Mouse (Mus musculus) liver, postnatal 0 days (tissue): Measurements from ENCODE around the gene Mest. TPM values are rescaled to one million over a fixed set of nuclear protein-coding genes. Genes with fewer than 3 reads are reported as not detected.
A peak's percentile ranks its signal among the peaks of the same experiment; 100 is the strongest.

Experiments used
- ATAC-seq: fragments of 200-750 bp; cut with Nextera tagmentation; 2 replicates; pipeline ENCODE4 v1.8.0; 2017; ENCODE audit warnings: mild to moderate bottlenecking, moderate library complexity
- DNase-seq: peaks from one replicate; pipeline ENCODE4 v3.0.0-alpha.2; 2016
- H3K27ac ChIP-seq: fragments of 300-500 bp; sonication (generic); 2 replicates; pipeline ENCODE4 v1.5.1; 2014; ENCODE audit warnings: antibody characterized with exemption, moderate library complexity, mild to moderate bottlenecking, low read depth
- H3K27me3 ChIP-seq: fragments of 300-500 bp; sonication (generic); 2 replicates; pipeline ENCODE4 v1.6.1; 2014; ENCODE audit warnings: low read length, control low read depth, mixed read lengths; ENCODE audit not compliant: insufficient read depth
- H3K36me3 ChIP-seq: fragments of 300-500 bp; sonication (generic); replicated peaks from 2 replicates; pipeline ENCODE4 v1.6.1; 2014; ENCODE audit warnings: mild to moderate bottlenecking, control low read depth, low read length, moderate library complexity, mixed read lengths; ENCODE audit not compliant: insufficient read depth
- H3K4me1 ChIP-seq: fragments of 300-500 bp; sonication (generic); 2 replicates; pipeline ENCODE4 v1.6.1; 2014; ENCODE audit warnings: antibody characterized with exemption, mild to moderate bottlenecking, control low read depth; ENCODE audit not compliant: insufficient read depth
- H3K4me2 ChIP-seq: fragments of 300-500 bp; sonication (generic); 2 replicates; pipeline ENCODE4 v1.6.1; 2014; ENCODE audit warnings: low read depth, mild to moderate bottlenecking, low read length, moderate library complexity, mixed read lengths
- H3K4me3 ChIP-seq: fragments of 300-500 bp; sonication (generic); 2 replicates; pipeline ENCODE4 v1.5.1; 2014; ENCODE audit warnings: low read depth, low read length
- H3K9ac ChIP-seq: fragments of 300-500 bp; sonication (generic); replicated peaks from 2 replicates; pipeline ENCODE4 v1.6.1; 2014; ENCODE audit warnings: mild to moderate bottlenecking, moderate library complexity
- H3K9me3 ChIP-seq: fragments of 300-500 bp; sonication (generic); 2 replicates; pipeline ENCODE4 v1.6.1; 2016; ENCODE audit warnings: mild to moderate bottlenecking, control low read depth, low read length, mixed read lengths
- CTCF ChIP-seq: sonication (generic); IDR thresholded peaks from 2 replicates; pipeline ENCODE4 v1.5.1; 2016; ENCODE audit warnings: antibody characterized with exemption, low read depth
- EP300 ChIP-seq: IDR thresholded peaks from 2 replicates; pipeline ENCODE4 v1.6.1; 2016; ENCODE audit warnings: antibody characterized with exemption, low read depth, mild to moderate bottlenecking
- WGBS: fragments of 180-500 bp; shearing (Covaris S2); extraction: QIAGEN DNeasy Blood & Tissue Kit; methylation state at CpG from one replicate; pipeline ENCODE4 v1.1.7; 2014; ENCODE audit not compliant: insufficient replicate concordance; 5-methylcytosine and 5-hydroxymethylcytosine counted together
- polyA plus RNA-seq: library from polyadenylated mRNA; unstranded; fragments of >200 nt; fragmentation: Nextera tagmentation; extraction: Ambion mirVana; gene quantifications from 2 replicates; pipeline ENCODE4 v1.2.1, GENCODE M21; 2015

Gene Mest
- polyA plus RNA-seq, 1 experiment from 2014 or later, result 117 TPM

DNA sequence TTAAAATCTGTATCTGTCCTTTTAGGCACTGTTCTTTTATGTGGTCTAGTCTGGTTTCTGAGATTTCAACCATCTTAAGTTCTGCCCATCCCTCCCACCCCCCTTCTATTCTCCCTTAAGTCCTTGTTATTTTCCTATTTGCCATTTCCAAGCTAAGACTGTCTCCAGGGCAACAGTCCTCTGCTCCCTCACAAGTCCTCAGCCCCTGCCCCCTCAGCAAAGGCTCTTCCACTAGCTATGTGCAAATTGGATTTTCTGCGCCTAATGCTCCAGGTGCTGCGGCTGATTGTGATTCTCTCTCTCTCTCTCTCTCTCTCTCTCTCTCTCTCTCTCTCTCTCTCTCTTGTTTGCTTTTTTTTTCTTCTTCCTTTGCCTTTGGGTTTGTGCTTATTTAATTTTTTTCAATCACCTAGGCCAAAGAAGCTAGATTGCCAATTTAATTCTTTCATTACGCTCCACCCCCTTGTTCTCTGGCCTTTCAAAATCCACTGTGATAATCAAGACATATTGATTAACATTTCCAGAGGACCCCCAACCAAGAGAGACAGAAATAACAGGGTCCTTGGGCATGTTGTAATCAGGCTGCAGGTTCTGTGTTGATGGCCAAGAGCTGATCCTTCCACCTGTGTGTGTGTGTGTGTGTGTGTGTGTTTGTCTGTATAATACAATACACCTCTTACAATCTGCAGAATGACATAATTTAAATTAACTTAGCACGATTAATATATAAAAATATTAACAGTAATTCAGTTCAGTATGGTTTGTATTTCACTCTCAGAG, 772 bp upstream of the Mest start:
- no peak overlapping the region for H3K27ac ChIP-seq
- no peaks in the 10 kb centered on the region for H3K9me3 ChIP-seq
- no peak overlapping the region for H3K4me2 ChIP-seq
- WGBS, result 71% methylated on average over 4 of the region's 4 CpGs
- H3K4me3 ChIP-seq, result no peak overlapping the region
- TF ChIP-seq CTCF, result no peak
- TF ChIP-seq EP300, result no peak
- DNase-seq (no peak), ATAC-seq (no peak)
- H3K27me3 ChIP-seq, result no peaks in the 10 kb centered on the region
- H3K9ac ChIP-seq, result no peak overlapping the region
- no peaks in the 10 kb centered on the region for H3K36me3 ChIP-seq
- H3K4me1 ChIP-seq, result no peaks in the 10 kb centered on the region

DNA sequence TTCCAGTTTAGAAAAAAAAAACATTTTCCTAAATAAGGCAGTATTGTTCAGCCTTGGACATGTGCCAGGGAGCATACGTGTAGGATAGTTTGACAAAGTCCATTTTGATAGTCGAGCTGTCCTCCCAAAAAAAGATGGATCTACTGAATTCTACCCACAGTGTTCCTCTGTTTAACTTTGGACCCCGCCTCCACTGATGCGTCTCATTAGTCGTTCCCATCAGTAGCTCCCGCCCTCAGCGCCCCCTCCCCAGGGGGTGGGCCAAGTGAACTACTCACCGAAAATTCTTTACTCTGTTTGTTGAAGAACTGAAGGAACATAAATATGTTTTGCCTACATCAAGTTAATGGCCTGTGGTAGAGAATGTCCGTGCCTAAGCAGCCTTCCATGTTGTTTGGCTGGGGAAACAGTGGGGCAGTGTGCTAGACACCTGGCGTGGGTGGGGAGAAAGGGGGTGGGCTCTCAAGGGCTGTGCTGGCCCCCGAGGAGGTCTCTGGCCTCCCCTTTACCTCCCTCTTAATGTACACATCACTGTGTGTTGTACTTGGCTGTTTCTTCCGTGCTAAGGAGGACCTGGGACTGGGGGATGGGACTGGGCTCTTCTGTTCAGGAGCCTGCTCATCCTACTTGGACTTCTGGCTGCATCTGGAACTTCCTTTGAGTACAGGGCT, 7.1 kb downstream of the Mest start:
- Histone ChIP-seq H3K9me3 (no peaks in the 10 kb centered on the region), H3K4me2 (no peak overlapping the region), H3K27me3 (peaks cover 24% of the 10 kb centered on the region), H3K27ac (no peak overlapping the region), H3K4me3 (no peak overlapping the region), H3K4me1 (0 out of 2 replicates have a peak, but pooled peaks cover 2% of the 10 kb centered on the region), H3K9ac (no peak overlapping the region), H3K36me3 (no peaks in the 10 kb centered on the region)
- WGBS, result 59% methylated on average over 12 of the region's 12 CpGs
- ATAC-seq, result no peak
- no peak for DNase-seq
- TF ChIP-seq EP300, result no peak

DNA sequence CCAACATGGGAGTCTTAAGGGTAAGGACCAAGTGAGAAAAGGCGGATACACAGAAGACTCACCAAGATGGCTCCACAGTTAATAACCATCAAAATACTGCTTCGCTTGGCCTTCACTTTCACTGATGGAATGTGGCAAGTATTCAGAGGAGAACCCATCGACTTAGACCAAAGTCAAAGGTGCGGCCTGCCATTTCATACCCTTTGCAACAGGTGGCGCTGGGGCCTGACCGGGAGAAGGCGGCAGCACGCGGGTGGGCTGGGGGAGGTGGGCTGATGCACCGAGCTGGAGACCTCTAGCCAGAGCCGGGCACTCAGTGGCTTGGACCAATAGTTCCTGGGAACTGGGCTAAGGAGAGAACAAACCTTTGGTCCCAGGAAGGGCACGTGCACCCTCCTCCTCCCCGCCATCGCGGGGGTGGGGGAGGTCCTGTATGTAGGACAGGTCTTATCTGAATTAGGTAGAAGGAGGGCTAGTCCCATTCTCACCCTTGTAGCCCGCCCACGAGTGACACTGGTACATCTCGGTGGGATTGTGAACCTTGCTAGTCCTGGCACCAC, 9.3 kb downstream of the Mest start:
- ATAC-seq (no peak), DNase-seq (no peak)
- no peaks in the 10 kb centered on the region for H3K36me3 ChIP-seq
- no peak overlapping the region for H3K4me2 ChIP-seq
- 54% methylated on average over 18 of the region's 18 CpGs for WGBS
- TF ChIP-seq EP300 (no peak), CTCF (no peak)
- no peak overlapping the region for H3K9ac ChIP-seq
- peaks cover 44% of the 10 kb centered on the region for H3K27me3 ChIP-seq
- peaks cover 4% of the 10 kb centered on the region for H3K9me3 ChIP-seq
- H3K4me3 ChIP-seq, result no peak overlapping the region
- 0 out of 2 replicates have a peak, but pooled peaks cover 3% of the 10 kb centered on the region for H3K4me1 ChIP-seq
- no peak overlapping the region for H3K27ac ChIP-seq

DNA sequence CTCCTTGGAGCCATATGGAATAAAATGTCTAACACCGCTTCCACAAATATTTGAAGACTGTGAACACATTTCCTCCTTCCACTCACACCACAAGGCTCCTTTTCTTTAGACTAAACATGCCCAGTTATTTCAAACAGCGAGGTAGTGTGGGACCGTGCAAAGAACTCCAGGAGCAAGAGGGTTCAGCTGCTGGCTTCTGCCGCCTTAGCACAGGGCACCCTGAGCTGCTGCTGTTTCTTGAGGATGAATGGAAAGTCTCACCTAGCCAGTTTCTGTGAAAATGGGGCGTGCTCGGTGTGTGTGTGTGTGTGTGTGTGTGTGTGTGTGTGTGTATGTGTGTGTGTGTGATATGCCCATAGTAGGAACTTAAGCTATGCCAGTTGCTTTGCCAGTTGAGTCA, 11.1 kb downstream of the Mest start:
- no peak for TF ChIP-seq CTCF
- TF ChIP-seq EP300, result no peak
- H3K9ac ChIP-seq, result no peak overlapping the region
- H3K36me3 ChIP-seq, result no peaks in the 10 kb centered on the region
- H3K4me2 ChIP-seq, result no peak overlapping the region
- H3K9me3 ChIP-seq, result peaks cover 10% of the 10 kb centered on the region
- H3K4me1 ChIP-seq, result 0 out of 2 replicates have a peak, but pooled peaks cover 3% of the 10 kb centered on the region
- H3K27ac ChIP-seq, result no peak overlapping the region
- WGBS, result 75% methylated on average over 6 of the region's 6 CpGs
- no peak for ATAC-seq
- H3K4me3 ChIP-seq, result no peak overlapping the region
- peaks cover 56% of the 10 kb centered on the region for H3K27me3 ChIP-seq
- DNase-seq, result no peak

DNA sequence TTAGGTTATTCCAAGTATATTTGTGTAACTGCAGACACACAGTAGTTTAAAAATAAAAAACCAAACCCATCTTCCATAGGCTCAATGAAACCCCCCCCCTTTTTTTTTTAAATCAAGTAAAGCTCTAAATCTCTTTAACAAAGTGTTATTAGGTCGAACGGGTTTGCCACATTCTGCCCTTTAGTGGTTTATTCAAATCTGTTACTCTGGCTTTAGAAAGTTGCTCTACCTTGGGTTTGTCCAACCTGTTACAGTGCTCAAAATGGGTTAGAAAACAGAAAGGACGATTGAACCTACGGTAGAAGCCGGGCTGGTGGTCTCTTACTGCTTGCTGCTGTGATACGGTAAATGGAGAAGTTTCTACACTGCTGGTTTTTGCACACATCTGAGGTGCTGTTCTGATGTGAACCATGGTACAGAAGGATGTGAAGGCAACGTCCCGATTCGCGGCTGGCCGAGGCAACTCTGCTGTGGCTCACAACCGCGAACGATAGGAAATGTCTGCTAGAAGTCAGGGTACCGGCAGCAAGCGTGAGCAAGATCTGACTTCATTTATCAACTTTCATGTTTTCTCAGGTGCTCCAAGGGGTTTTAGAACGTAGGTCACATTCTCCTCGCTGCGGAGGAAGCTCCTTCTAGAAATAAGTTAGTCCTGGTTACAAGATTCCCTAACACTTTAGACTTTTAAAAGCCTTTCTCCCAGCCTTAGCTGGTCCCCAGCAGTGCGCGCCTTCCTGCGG, 11.8 kb downstream of the Mest start:
- WGBS, result 46% methylated on average over 22 of the region's 22 CpGs
- Histone ChIP-seq H3K9me3 (peaks cover 10% of the 10 kb centered on the region), H3K27me3 (peaks cover 58% of the 10 kb centered on the region), H3K27ac (no peak overlapping the region), H3K9ac (no peak overlapping the region), H3K36me3 (no peaks in the 10 kb centered on the region), H3K4me3 (no peak overlapping the region), H3K4me1 (0 out of 2 replicates have a peak, but pooled peaks cover 3% of the 10 kb centered on the region), H3K4me2 (peak overlapping the region; percentile 45)
- ATAC-seq (no peak), DNase-seq (no peak)
- TF ChIP-seq CTCF (no peak), EP300 (no peak)
